Mouse (Mus musculus) kidney, postnatal 10 days (tissue): Measurements from ENCODE around the gene Paqr3.

ENCODE experiments used
- DNase-seq: peaks from one replicate; pipeline ENCODE4 v3.0.0; 2021; ENCODE audit warnings: mixed read lengths

Gene Paqr3

GRCm38 (mm10) chr5:97083701-97084100 lies 27.7 kb downstream of the Paqr3 start:
- DNase-seq: peak; percentile 2

DNA sequence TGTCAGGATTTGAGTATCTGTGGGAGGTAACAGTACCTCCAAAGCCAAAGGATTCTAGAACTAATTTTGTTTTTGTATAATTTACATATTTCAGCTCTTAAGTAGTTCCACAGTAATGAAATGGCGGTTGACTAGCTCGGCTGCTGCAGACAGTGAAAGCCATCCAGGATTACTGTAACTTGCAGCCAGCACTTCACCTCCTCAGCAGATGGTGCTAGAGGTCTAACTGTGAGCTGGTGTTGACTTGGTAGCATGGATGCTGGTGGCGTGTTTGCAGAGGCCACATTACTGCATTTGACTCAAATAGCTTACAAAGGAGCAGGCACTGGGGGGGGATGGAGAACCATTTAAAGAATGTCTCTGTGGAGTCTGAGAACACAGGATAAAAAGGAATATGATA lies 29.9 kb downstream of the Paqr3 start:
- DNase-seq: peak; percentile 43

DNA sequence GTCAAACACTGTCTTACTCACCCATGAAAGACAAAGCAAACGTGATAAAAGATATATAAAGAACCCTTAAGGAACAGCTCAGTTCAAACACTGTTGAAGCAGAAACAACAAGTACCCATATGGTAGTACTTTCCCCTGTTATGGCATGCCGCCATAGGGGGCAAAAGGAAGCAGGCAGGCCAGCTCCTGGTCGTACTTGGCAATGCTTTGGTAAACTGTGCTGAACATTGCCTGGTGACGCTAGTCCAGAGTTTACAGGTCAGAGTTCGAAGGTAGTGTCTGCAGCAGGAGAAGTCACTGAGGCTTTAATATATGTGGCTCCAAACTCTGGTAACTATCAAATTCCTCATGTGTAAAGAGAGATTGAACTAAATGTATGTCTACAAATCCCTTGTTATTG lies 32.8 kb downstream of the Paqr3 start:
- DNase-seq: peak; percentile 15

DNA sequence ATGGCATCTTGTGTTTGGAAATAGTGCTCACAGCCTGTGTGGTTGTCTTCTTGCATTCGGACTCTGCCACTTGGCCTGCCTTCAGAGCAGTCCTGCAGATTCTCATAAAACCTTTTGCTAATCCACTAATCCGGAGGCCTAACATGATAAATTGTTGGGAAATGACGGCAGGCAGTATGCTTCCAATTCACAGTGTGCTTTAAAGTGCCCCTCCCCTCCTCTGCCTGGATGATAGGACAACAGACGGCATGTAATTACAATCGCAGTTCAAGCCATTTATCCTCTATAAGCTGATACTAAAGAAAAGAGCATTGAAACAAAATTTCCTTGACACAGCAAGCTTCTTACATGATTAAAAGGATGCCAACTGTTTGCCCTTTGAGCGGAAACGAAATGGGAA lies 33.7 kb downstream of the Paqr3 start:
- DNase-seq: peak; percentile 2

- DNase-seq: peak; percentile 2
These were observed 35.2 kb downstream of the Paqr3 start for GRCm38 (mm10) chr5:97076167-97076566.

DNA sequence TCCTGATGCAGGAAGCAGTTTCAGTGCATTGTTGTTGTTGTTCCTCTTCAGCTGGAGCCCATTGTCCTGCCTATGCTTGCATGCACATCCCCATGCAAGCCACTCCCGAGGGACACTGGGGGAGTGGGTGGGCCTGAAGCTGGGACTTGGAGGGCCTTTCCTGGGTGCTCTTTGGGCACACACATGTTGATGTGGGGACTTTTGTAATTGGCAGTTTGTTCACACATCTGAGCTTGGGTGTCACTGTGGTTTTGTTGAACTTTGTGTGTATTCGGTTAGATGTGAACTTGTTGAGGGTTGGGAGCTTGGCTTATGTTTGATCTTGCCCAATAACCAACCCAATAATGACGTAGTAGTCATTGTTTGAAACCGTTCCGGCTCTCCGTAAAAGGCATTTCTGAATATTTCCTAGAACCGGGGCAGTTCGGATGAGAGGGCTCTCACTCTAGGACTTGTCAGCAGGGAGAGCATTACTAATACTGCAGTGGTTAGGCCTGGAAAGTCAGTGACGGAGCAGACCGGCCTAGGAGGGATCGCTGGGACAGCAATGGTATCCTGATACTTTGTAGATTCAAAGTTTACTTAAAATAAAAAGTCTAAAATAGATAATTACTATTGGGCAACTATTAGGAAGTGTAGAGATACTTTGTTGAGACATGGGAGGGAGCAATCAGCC lies 35.8 kb downstream of the Paqr3 start:
- DNase-seq: peak; percentile 3

DNA sequence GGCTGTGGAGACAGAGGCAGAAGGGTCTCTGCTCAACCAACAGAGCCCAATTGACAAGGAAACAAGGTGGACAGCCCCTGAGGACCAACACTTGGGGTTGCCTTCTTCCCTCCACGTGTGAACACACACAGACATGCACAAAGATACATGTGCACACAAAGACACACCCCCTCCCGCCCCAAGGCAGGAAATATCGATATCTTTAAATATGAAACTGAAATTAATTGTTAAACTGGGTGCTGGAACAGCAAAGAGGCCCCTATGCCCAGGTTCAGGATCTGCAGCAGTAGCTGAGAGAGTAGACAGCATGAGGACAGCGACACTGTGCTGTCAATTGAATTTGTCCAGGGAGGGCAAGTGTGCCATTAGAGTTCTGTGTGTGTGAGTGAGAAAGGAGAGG lies 45.6 kb downstream of the Paqr3 start:
- no peak for DNase-seq

DNA sequence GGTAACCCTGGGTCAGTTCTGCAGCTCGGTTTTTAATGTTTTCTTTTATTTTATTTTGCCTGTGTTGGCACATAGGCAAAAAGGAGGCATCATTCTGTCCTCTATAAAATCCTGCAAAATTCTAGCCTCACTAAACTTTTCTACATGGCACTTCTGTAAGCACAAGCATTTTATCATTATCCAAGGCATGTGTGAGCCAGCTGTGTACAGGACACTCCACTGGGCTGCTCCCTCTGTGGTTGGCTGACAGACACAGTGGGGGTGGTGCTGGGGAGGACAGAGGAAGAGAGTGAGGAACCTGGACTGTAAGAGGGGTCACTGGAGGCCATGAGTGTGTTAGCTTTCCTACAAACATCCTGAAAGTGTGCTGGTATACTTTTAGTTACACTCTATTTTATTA lies 49.4 kb downstream of the Paqr3 start:
- no peak for DNase-seq

GRCm38 (mm10) chr5:97060864-97061263 lies 50.5 kb downstream of the Paqr3 start:
- DNase-seq: no peak

- no peak for DNase-seq
These were observed 54.5 kb downstream of the Paqr3 start for GRCm38 (mm10) chr5:97056791-97057450.

DNA sequence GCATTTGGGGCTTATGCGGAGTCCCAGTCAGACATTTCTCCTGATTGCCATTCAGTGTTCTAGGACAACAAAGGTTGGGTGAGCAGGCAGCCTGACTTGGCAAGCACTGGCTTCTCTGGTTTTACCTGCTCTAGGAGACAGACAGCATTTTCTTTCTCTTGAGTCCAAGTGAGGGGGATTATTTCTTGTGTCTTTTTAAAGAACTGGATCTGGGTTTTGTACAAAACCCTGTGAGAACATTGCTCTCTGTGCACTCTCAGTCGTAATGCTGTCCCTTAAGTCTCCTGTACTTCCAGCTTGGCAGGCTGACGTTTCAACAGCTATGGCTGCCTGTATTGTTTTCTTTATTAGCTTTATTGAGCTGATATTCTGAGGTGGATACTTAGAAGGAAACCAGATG lies 55.0 kb downstream of the Paqr3 start:
- DNase-seq: no peak

DNA sequence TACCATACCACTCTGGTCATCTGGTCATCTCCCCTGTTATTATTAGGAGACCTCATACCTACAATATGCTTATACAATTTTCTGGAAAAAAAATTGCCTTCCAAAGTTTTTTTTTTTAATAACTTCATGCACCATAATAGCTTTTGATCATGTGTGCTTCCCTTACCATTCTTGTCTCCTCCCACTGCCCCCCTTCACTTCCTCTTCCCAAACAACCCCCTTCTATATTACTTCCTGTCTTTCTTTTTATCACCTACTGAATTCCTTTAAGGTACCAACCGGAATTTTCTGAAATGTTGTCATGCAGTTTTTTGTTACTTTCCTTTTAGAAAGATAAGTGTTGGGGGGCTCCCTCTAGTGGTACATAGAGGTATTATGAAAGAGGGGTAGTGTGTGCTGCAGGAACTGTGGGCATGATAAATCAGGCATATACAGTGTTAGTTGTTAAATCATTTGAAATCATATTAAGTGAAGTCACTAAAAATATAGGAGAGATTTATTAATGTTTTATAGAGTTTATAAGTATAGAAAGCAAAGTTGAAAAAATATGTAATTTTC lies 55.8 kb downstream of the Paqr3 start:
- DNase-seq: peak; percentile 54

GRCm38 (mm10) chr5:97054801-97055200 lies 56.6 kb downstream of the Paqr3 start:
- DNase-seq: no peak

DNA sequence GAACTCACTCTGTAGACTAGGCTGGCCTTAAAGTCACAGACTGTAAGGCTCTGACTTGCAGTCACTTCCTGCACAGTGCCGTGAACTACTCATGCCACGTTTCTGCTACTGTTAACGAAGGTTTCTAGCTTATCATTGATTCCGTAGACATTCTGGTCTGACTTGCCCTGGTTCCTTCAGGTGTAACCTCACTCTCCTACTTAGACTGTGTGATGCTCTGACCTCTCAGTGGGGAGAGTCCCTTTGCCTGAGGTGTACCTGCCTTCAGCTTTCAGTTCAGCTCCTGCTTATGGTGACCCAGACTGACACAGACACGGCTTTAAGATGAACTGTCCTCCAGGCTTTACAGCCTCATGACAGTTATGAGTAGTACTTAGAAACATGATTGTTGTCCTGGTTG lies 57.2 kb downstream of the Paqr3 start:
- DNase-seq: no peak

DNA sequence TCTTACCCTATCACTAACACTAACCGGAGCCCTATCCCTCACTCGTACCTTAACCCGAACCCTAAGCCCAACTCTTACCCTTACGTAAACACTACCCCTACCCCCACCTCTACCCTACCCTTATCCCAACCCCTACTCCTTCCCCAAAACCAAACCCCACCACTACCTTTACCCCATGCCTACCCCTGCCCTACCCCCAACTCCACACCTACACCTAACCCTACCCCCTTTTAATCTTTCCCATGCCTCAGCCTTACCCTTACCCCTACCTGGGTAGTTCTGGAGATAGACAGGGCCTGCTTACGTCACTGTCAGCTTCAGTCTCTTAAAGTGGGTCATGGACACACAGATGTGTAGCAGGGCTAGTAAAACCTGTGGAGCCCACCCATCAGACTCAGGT lies 62.5 kb downstream of the Paqr3 start:
- DNase-seq: no peak

- DNase-seq: no peak
These were observed 64.7 kb downstream of the Paqr3 start for GRCm38 (mm10) chr5:97046680-97047079.

GRCm38 (mm10) chr5:97045260-97045659 lies 66.1 kb downstream of the Paqr3 start:
- no peak for DNase-seq
